Mouse (Mus musculus) adrenal gland, adult 8-10 months (tissue): Measurements from ENCODE around the gene Cdyl. TPM values are rescaled to one million over a fixed set of nuclear protein-coding genes. Genes with fewer than 3 reads are reported as not detected.
"Not testable (repeated sequence)": the region's sequence is repeated elsewhere in the genome, so short reads cannot be mapped to it uniquely, and the experiment has no call there.

Source experiments
- DNase-seq: peaks from one replicate; pipeline ENCODE4 v3.0.0; 2022
- total RNA-seq, 4 experiments: library from RNA; stranded (reverse); gene quantifications; 2 replicates each; pipeline ENCODE4 v1.2.4; 2022

Cdyl gene
- total RNA-seq, 4 experiments from 2014 or later: 17.2 to 24.1 (median 21.4) TPM

DNA sequence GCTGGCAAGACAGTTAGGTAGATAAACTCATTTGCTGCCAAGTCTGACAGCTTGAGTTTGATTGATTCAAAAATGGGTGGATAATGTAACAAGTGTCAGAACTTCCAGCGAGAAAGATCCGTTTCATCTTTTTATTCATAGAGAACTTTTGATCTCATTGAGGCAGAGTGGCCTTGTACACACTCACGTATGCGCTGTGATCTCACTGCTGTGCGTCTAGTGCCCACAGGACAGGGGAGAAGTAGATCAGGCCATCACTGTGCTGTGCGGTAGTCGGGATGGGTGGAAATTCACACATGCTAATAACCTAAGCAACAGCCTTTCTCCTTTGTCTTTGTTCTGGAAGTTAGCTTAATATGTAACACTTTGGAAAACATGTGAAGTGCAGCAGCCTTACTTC, 146.5 kb downstream of the Cdyl start:
- DNase-seq: no peak

GRCm38 (mm10) chr13:35807016-35807415, 147.4 kb downstream of the Cdyl start:
- no peak for DNase-seq

GRCm38 (mm10) chr13:35807525-35807924, 147.9 kb downstream of the Cdyl start:
- DNase-seq: no peak

DNA sequence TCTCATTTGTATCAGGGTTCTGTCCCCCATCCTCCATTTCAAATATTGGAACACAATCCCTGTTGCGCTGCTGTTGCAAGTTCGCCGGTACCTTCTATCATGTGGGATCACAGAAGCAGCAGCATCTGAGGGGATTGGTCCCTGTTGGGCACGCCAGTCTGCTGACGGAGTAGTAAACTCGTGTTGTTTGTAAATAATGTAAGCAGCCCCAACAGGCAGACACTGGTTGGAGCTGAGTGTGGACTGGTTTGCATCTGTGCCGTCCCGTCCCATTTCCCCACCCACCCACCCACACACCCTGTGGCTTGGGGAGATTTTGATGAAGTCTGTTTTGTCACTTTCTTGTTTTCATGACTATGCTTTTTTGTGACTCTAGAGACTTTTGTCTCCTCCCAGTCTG, 148.3 kb downstream of the Cdyl start:
- no peak for DNase-seq

DNA sequence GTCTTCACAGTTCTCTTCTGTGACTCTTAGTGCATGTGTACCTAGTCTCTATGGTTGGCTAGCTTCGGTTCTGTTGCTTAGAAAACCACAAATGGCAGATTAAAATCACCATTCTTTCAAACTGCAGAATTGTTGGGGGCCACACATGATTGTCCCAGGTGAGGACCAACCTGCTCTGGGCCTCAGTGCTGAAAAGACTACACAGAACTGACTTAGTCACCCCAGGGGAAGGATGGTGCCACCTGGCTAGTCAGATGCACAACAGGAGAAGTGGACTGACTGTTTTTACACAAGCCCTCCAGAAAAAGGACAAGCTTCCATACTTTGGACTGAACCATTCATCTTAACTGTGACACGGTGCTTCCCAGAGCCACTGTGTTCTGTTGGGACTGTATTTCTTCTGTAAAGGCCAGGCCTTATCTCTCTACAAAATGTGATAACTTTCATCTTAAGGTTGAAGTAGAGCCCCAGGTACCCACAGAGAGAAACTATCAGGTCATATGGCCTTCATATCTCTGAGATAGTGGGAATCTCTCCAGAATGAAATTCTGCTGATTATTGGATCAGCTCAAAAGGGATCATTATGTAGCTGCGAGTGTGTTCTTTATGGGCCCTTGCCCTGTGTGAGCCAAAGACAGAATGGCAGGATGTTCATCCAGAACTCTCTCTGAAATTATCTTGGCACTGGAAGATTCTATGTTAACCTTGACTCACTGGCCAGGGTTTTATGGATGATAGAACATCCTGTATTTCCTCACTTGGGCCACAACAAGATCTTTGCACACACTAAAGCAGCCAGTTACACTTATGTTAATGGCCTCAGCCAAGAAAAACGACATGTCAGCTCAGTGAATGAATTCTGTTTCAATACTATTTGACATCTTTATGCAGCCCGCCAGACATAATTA, 149.9 kb downstream of the Cdyl start:
- no peak for DNase-seq

- DNase-seq: no peak
These were observed 150.5 kb downstream of the Cdyl start for GRCm38 (mm10) chr13:35810160-35810537.

DNA sequence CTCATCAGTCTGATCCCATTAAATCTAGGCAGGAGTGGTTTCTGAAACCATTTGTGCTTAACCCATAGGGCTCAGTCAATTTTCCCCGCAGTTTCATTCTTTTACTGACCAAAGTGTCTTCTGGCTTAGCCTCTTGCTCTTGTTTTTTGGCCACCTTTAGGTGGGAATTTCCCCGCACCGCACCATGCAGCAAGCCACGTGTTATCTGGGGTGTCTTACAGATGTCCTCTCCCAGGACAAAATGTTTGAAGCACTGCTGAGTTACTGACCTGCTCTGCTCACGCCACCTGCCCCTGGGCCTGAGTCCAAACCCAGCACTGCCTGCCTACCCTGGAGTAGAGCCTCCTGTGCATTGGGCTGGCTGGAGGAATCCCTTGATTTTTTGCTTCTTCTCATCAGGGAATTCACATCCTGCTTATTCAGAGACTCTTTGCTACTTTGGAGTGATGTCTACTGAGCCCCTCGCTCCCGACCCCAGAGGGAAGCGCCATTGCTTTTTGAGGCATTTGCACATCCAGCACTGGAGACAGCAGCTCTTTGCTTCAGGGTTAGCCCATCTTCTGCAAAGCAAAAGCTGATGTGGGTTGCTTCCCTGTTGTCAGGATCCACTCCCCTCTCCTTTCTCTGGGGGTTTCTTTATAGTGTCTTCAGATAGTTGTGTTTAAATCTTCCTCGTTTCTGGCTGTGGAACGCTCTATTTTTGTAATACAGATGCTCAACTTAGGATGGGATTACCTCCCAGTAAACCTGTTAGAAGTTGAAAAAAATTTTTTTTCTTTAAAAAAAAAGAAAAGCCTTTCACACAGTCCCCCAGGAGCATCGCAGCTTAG, 151.9 kb downstream of the Cdyl start:
- DNase-seq: no peak

GRCm38 (mm10) chr13:35812191-35812440, 152.5 kb downstream of the Cdyl start:
- no peak for DNase-seq

GRCm38 (mm10) chr13:35813348-35814127, 153.9 kb downstream of the Cdyl start:
- no peak for DNase-seq

GRCm38 (mm10) chr13:35815205-35815726, 155.6 kb downstream of the Cdyl start:
- no peak for DNase-seq

GRCm38 (mm10) chr13:35815782-35816368, 156.2 kb downstream of the Cdyl start:
- no peak for DNase-seq

GRCm38 (mm10) chr13:35817626-35818025, 158.0 kb downstream of the Cdyl start:
- peak; percentile 63 for DNase-seq

- DNase-seq: no peak
These were observed 158.4 kb downstream of the Cdyl start for GRCm38 (mm10) chr13:35818060-35818459.

- DNase-seq: no peak
These were observed 162.3 kb downstream of the Cdyl start for GRCm38 (mm10) chr13:35821821-35822454.

DNA sequence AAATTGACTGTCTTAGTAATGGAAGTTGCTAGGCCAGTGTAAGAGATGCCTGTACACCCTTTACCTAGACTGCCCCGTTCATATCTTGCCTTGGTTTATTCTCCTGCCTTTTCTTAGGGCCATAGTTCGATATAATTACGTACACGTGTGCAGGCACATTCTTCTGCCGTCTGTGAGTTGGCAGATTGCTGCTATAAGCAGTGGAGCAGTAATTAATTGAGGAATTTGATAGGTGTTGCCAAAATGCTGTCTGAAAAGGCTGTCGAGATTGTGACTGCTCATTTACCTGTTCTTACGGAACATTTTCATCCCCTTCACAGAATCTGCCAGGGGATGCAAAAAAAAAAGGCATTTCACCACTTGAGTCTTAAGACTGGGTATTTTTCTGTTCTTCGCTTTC, 163.2 kb downstream of the Cdyl start:
- DNase-seq: no peak

DNA sequence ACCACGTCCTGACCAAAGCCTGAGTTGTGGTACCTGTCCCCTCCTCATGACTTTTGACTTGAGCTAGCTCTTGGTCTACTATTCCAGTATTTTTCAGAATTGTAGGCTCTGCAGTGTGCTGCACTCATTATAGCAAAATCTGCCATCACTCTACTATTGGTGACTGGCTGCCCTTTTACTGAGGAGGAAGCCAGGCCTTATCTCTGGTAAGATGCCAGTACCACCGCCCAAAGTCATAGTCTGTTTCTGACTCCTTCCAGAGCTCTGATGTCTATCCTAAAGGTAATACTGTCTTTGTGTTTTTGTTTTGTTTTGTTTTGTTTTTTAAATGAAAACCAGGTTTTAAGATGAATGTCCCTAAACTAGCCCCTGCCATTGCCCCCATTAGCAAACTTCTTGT, 166.0 kb downstream of the Cdyl start:
- DNase-seq: no peak

DNA sequence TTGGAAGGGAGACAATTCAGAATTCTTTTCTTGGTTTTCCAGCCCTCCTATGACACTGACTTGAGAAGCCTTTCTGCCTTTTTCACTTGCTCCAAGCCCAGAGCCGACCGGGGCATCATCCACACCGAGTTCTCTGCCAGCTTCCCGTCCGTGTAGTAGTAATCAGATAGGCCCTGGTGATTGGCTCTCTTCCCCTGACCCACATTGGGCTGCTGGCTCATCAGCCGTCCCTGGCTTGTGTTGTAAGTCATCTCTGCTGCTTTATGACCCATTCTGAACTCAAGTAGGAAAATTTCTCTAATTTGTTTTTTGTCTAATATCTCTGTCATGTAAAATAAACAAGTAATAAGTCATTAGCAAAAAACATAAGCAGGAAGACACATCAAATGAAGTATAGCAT, 173.0 kb downstream of the Cdyl start:
- peak; percentile 55 for DNase-seq

- no peak for DNase-seq
These were observed 174.3 kb downstream of the Cdyl start for GRCm38 (mm10) chr13:35833941-35834340.

DNA sequence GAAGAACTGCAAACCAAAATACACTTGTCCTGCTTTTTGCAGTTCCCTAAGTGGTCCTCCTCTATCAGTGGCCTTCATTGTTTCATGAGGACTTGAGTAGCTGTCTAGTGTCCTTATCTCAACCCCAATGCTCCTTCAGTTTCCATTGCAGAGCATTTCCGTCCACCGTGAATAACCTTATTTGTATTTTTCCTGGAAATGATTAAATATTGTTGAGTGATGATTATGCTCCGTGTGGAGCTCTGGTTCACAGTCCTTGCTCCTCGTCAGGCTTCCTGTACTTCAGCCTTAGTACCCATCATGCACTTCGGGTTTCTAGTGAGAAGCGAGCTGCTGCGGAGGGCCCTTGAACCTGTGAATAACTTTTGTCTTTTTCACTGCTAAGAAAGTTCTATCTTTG, 176.0 kb downstream of the Cdyl start:
- no peak for DNase-seq

DNA sequence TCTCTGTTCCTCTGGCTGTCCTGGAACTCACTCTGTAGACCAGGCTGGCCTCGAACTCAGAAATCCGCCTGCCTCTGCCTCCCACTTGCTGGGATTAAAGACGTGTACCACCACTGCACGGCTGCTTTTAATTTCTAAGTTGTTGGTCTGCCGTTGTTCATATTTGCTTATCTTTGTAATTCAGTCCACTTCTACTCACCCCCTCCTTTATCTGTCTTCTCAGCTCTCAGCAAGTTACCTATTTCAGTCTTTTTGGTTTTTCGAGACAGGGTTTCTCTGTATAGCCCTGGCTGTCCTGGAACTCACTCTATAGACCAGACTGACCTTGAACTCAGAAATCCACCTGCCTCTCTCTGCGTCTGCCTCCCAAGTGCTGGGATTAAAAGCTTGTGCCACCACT, 176.9 kb downstream of the Cdyl start:
- not testable (repeated sequence) for DNase-seq

DNA sequence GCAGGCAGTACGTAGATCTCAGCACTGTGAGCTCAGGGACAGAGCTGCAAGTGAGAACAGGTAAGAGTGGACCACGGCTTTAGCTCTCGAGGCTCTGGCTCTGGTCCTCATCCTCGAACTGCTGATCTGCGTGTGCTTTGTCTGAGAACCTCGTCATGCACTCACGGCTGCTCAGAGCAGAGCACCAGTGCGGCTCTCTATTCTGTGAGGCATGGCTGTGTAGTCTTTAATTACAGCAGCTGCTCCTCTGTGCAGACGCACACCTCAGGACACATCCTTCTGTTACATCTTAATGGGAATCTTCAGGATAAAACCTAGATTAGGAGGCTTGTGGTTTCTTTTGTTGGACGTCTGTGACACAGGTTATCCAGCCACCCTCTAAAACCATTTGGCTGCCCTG, 180.5 kb downstream of the Cdyl start:
- DNase-seq: no peak

GRCm38 (mm10) chr13:35843383-35843782, 183.8 kb downstream of the Cdyl start:
- no peak for DNase-seq
